Mouse (Mus musculus) limb, embryonic 11.5 days (tissue): Measurements from ENCODE around the gene Fut1. TPM values are rescaled to one million over a fixed set of nuclear protein-coding genes. Genes with fewer than 3 reads are reported as not detected.

ENCODE experiments used
- ATAC-seq: fragments of 200-750 bp; cut with Nextera tagmentation; 2 replicates; pipeline ENCODE4 v1.8.0; 2017; ENCODE audit warnings: low read depth; ENCODE audit not compliant: insufficient number of reproducible peaks, low FRiP score, low TSS enrichment
- DNase-seq: peaks from one replicate; pipeline ENCODE4 v3.0.0-alpha.2; 2015; ENCODE audit warnings: low spot score
- H3K27ac ChIP-seq: fragments of 300-500 bp; sonication (generic); replicated peaks from 2 replicates; pipeline ENCODE4 v1.5.1; 2014; ENCODE audit warnings: low read depth, mild to moderate bottlenecking, low read length
- H3K27me3 ChIP-seq: fragments of 300-500 bp; sonication (generic); 2 replicates; pipeline ENCODE4 v1.6.1; 2014; ENCODE audit warnings: mild to moderate bottlenecking, low read length, mixed read lengths; ENCODE audit not compliant: control insufficient read depth, insufficient read depth
- H3K36me3 ChIP-seq: fragments of 300-500 bp; sonication (generic); 2 replicates; pipeline ENCODE4 v1.6.1; 2014; ENCODE audit warnings: mild to moderate bottlenecking, low read length, moderate library complexity, mixed read lengths; ENCODE audit not compliant: control insufficient read depth, insufficient read depth
- H3K4me1 ChIP-seq: fragments of 300-500 bp; sonication (generic); 2 replicates; pipeline ENCODE4 v1.6.1; 2014; ENCODE audit warnings: low read length, mixed read lengths; ENCODE audit not compliant: control insufficient read depth, insufficient read depth
- H3K4me2 ChIP-seq: fragments of 300-500 bp; sonication (generic); 2 replicates; pipeline ENCODE4 v1.6.1; 2014; ENCODE audit warnings: low read depth, mild to moderate bottlenecking, moderate library complexity; ENCODE audit not compliant: severe bottlenecking
- H3K4me3 ChIP-seq: fragments of 300-500 bp; sonication (generic); 2 replicates; pipeline ENCODE4 v1.5.1; 2014; ENCODE audit warnings: low read depth, low read length
- H3K9ac ChIP-seq: fragments of 300-500 bp; sonication (generic); 2 replicates; pipeline ENCODE4 v1.6.1; 2014; ENCODE audit warnings: mild to moderate bottlenecking, low read length
- H3K9me3 ChIP-seq: fragments of 300-500 bp; sonication (generic); 2 replicates; pipeline ENCODE4 v1.6.1; 2016; ENCODE audit warnings: low read length; ENCODE audit not compliant: control insufficient read depth
- WGBS: fragments of 180-500 bp; shearing (Covaris S2); extraction: QIAGEN DNeasy Blood & Tissue Kit; methylation state at CpG from one replicate; pipeline ENCODE4 v1.1.7; 2014; 5-methylcytosine and 5-hydroxymethylcytosine counted together
- polyA plus RNA-seq: library from polyadenylated mRNA; unstranded; fragments of >200 nt; fragmentation: Nextera tagmentation; extraction: Ambion mirVana; gene quantifications from 2 replicates; pipeline ENCODE4 v1.2.1, GENCODE M21; 2014

Gene Fut1
- polyA plus RNA-seq, result 0.07 TPM in 1 of 2 replicates, not detected in the other

- H3K27ac ChIP-seq, result no peak within 1 kb of the TSS
- DNase-seq, result peak; percentile 57
- H3K4me1 ChIP-seq, result peaks cover 8% of the 10 kb centered on the region; the same call in 1 of the 2 replicates
- H3K4me3 ChIP-seq, result 0 out of 2 replicates have a peak within 1 kb of the TSS, but pooled peaks have one; percentile 3
- no peaks in the 10 kb centered on the region for H3K36me3 ChIP-seq
- ATAC-seq, result 0 out of 2 replicates have a peak, but pooled peaks have one; percentile 28
- H3K9me3 ChIP-seq, result no peaks in the 10 kb centered on the region
- H3K9ac ChIP-seq, result no peak within 1 kb of the TSS
- peak within 1 kb of the TSS; percentile 42 for H3K4me2 ChIP-seq
- WGBS, result 6% methylated on average over 29 of the region's 31 CpGs
- peaks cover 25% of the 10 kb centered on the region for H3K27me3 ChIP-seq
Measured at GRCm38 (mm10) chr7:45617042-45617695, at the start of gene Fut1. TSS of gene Fut1 (plus strand) at chr7:45617289.

DNA sequence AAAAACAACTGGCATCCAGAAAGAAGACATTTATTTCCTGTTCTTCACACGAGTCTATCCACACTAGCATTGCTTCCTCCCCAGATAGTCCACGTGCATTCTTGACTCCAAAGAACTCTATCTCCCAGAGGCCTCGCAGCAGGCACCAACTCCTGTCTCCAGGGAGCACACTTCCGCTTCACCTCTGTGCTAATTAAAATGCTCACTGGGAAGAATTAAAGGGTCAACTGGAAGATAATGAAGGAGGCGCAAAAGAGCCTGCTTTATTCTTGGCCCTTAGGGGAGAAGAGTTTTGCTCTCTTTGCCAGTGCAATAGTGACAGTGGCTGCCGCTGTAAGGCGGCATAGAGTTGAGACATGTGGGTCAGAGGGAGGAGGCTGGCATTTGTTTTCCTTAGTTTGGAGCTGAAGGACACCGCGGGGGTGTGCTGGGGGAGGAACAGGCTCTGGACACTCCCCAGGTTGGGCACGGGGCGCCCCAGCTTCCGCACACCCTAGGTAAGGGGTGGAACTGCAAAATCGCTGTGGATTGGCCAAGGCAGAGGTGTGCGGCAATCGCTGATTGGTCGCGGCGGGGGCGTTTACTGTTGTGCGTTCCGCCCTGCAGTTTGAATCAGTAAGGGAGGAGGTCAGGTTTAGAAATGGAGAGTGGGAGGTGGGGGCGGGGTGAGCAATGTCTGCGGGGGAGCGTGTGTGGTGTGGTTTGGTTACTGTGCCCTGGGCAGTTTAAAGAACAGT is 49.1 kb upstream of the Fut1 start:
- H3K9ac ChIP-seq, result peak overlapping the region; percentile 5; the same call in 1 of the 2 replicates
- H3K4me2 ChIP-seq, result peak overlapping the region; percentile 80
- peak overlapping the region; percentile 38; the same call in 1 of the 2 replicates for H3K27ac ChIP-seq
- peak overlapping the region; percentile 35 for H3K4me3 ChIP-seq
- H3K9me3 ChIP-seq, result no peaks in the 10 kb centered on the region
- peak; percentile 94 for ATAC-seq
- WGBS, result 1% methylated on average over 24 of the region's 24 CpGs
- H3K27me3 ChIP-seq, result no peaks in the 10 kb centered on the region
- no peaks in the 10 kb centered on the region for H3K36me3 ChIP-seq
- peak; percentile 96 for DNase-seq
- H3K4me1 ChIP-seq, result peaks cover 18% of the 10 kb centered on the region

GRCm38 (mm10) chr7:45568601-45569473 is 48.3 kb upstream of the Fut1 start:
- H3K27ac ChIP-seq, result peak overlapping the region; percentile 38; the same call in 1 of the 2 replicates
- no peaks in the 10 kb centered on the region for H3K27me3 ChIP-seq
- ATAC-seq (peak; percentile 11; the same call in 1 of the 2 replicates), DNase-seq (no peak)
- H3K9me3 ChIP-seq, result no peaks in the 10 kb centered on the region
- H3K4me3 ChIP-seq, result no peak overlapping the region
- H3K36me3 ChIP-seq, result no peaks in the 10 kb centered on the region
- peaks cover 18% of the 10 kb centered on the region for H3K4me1 ChIP-seq
- 84% methylated on average over 10 of the region's 10 CpGs for WGBS
- no peak overlapping the region for H3K9ac ChIP-seq
- H3K4me2 ChIP-seq, result peak overlapping the region; percentile 80; the same call in 1 of the 2 replicates

DNA sequence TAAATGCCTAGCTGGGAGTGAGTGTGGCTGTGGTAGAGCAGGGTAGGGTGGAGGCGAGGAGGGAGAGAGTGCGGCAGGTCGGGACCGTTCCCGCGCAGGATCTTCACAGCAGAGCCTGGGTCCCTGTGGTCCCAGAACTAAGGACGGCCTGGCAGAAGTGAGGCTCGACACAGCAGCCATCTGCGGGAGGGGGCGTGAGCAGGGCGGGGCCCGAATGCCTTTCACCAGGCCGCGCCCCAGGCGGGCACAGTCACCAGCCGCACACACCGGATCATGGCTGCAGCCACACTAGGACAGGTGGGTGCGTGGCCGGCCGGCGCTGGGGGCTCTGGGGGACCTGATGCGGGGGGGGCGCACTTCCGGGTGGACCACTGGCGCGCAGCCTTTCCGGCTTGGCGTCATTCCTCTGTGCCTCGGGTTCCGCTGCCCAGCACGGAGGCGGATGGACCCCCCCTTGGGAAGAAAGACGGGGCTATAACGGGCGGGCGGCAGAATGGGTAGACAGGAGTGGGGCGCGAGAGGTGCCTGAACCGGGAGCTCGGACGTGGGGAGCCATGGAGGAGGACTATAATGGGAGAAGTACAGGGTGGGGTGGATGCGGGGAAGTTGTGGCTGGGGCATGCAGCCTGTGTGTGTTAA is 46.9 kb upstream of the Fut1 start, which contains the start of gene Bcat2:
TSS of gene Bcat2 (plus strand) at position 51 of the 639 bp plus-strand sequence.
- Histone ChIP-seq H3K4me1 (peaks cover 18% of the 10 kb centered on the region), H3K27me3 (no peaks in the 10 kb centered on the region), H3K9ac (peak within 1 kb of the TSS; percentile 87), H3K36me3 (no peaks in the 10 kb centered on the region), H3K9me3 (no peaks in the 10 kb centered on the region), H3K27ac (peak within 1 kb of the TSS; percentile 82), H3K4me3 (peak within 1 kb of the TSS; percentile 74), H3K4me2 (peak within 1 kb of the TSS; percentile 82)
- ATAC-seq, result peak; percentile 69
- peak; percentile 84 for DNase-seq
- WGBS, result 1% methylated on average over 42 of the region's 42 CpGs

- Histone ChIP-seq H3K27ac (no peak overlapping the region), H3K4me3 (no peak overlapping the region), H3K27me3 (no peaks in the 10 kb centered on the region), H3K36me3 (peaks cover 7% of the 10 kb centered on the region; the same call in 1 of the 2 replicates), H3K4me2 (no peak overlapping the region), H3K9me3 (no peaks in the 10 kb centered on the region), H3K4me1 (peaks cover 17% of the 10 kb centered on the region), H3K9ac (no peak overlapping the region)
- DNase-seq (no peak), ATAC-seq (no peak)
- WGBS, result 50% methylated on average over 1 of the region's 1 CpGs
Measured at GRCm38 (mm10) chr7:45571966-45572365, 45.1 kb upstream of the Fut1 start.

DNA sequence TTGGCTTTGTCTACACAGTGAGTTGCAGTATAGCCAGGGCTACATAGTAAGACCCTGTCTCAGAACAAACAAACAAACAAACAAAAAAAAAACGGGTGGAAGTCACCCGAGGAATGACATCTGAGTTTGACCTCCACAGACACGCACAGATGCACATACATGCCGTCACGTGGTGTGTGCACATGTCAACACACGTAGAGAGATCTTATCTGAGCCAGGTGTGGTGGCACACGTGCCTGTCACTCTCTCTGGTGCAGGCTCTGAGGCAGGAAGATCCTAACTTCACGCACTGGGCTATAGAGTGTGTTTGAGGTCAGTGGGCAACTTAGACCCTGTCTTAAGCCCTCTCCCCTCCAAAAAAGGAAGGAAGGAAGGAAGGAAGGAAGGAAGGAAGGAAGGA is 43.1 kb upstream of the Fut1 start:
- Histone ChIP-seq H3K9me3 (no peaks in the 10 kb centered on the region), H3K4me3 (no peak overlapping the region), H3K9ac (no peak overlapping the region), H3K27ac (no peak overlapping the region), H3K4me1 (peaks cover 12% of the 10 kb centered on the region; the same call in 1 of the 2 replicates), H3K4me2 (no peak overlapping the region), H3K36me3 (peaks cover 10% of the 10 kb centered on the region; the same call in 1 of the 2 replicates), H3K27me3 (no peaks in the 10 kb centered on the region)
- DNase-seq, result no peak
- 83% methylated on average over 8 of the region's 8 CpGs for WGBS
- no peak for ATAC-seq

DNA sequence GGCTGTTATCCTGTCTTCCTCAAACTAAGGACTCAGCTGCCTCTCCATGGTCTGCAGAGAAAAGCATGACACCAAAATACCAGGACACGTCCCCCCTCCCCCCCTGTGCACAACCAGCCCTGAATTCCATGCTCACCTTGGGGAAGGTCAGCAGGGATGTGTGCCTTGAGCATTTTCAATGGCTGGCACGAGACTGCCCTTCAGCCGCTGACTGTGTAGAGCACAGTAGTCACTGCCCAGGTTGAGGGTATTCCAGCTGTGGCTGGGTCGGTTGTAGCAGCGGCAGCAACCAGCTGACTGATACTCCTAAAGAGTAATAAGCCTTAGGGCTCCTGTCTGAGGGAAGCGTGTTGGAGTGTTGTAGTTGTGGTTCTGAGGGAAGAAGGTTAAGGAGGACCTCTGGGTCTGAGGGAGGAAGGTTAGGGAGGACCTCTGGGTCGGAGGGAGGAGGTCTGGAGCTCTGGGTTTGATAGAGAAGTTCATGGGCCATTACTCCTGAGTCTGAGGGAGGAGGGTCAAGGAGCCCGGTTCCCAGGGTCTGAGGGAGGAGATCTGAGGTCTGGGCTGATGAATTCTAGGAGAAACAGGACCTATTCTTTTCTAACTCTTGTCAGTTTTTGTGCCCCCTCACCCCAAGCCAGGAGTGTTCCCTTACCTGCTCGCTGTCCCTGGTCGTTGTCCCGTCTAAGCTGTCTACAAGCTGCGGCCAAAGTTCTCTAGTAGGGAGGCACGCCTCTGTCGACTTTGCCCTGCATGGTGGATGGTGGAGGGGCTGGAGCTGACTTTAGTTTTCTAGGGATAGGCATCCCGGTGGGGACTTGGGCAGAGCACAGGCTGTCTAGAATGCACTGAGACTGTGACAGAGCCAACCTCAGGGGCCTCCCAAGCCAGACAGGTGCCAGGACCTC is 42.4 kb upstream of the Fut1 start:
- DNase-seq (no peak), ATAC-seq (no peak)
- Histone ChIP-seq H3K4me1 (peaks cover 12% of the 10 kb centered on the region; the same call in 1 of the 2 replicates), H3K4me3 (no peak overlapping the region), H3K36me3 (peaks cover 10% of the 10 kb centered on the region; the same call in 1 of the 2 replicates), H3K9me3 (no peaks in the 10 kb centered on the region), H3K9ac (no peak overlapping the region), H3K27me3 (no peaks in the 10 kb centered on the region), H3K27ac (no peak overlapping the region), H3K4me2 (no peak overlapping the region)
- WGBS, result 83% methylated on average over 15 of the region's 15 CpGs
